Mouse (Mus musculus) adrenal gland (tissue): ENCODE data around the gene Pip5k1a.

Source experiments
- intact Hi-C: fragments of 180-260 bp; cut with DNase I; formaldehyde crosslinking; loops from one replicate; pipeline ENCODE4 v1.15.1; 2025

Gene Pip5k1a

GRCm38 (mm10) chr3:95121580-95121979, 14.8 kb upstream of the Pip5k1a start:
- intact Hi-C loops, result no loop called here

DNA sequence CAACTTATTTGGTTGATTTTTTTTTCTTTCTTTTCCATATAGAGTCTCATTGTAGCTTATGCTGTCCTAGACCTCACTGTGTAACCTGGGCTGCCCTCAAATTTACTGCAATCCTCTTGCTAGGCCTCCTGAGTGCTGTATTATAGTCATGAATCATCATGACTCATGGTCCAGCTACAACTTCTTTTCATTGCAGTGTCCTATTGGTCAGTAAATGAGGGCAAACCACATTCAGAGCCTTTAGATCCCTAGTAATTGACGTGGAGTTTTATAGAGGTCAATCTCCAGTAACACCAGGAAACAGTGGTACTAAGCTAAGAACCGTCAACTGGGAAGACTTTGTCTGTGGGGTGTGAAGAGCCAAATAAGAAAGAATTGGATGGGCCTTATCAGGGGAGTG, 11.0 kb upstream of the Pip5k1a start:
- intact Hi-C loops, result no loop called here

DNA sequence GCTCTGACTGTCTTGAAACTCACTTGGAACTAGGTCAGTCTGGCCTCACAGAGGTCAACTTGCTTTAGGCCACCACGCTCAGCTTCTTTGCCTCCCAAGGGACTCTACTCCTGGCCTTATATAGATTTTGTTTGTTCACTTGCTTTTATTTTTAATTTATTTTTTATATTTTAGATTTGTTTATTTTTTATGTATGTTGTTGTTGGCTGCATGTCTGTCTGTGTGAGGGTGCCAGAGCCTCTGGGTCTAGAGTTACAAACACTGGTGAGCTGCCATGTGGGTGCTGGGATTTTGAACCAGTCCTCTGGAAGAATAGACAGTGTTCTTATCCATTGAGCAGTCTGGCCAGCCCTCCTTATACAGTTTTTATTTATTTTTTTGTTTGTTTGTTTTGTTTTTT, 6.0 kb upstream of the Pip5k1a start:
- intact Hi-C loops, result no loop called here

- intact Hi-C loops, result no loop called here
Observed at GRCm38 (mm10) chr3:95110911-95111726, 4.4 kb upstream of the Pip5k1a start, which contains the start of gene Vps72. Gene Vps72 (plus strand): TSS chr3:95111022.

GRCm38 (mm10) chr3:95107898-95108297, 1.2 kb upstream of the Pip5k1a start:
- intact Hi-C loops, result loop anchor here (5.0 kb wide), 2 partner anchors 41 to 56 kb away; no protein-coding TSS in a partner anchor

DNA sequence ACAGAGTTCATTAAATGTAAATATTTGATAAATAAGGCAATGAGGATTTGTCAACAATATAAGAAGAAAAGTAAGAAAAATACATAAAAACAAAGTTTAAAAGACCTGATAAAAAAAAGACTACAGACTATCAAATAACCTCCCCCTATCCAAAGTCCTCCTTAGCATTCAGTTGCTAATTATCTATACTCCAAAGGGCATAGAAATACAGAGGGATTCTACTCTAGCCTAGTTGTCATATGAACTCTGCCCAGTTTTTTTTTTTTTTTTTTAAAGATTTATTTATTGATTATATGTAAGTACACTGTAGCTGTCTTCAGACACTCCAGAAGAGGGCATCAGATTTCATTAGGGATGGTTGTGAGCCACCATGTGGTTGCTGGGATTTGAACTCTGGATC, 578 bp upstream of the Pip5k1a start:
- intact Hi-C loops, result loop anchor here (5.0 kb wide), 2 partner anchors 40 to 55 kb away; no protein-coding TSS in a partner anchor

DNA sequence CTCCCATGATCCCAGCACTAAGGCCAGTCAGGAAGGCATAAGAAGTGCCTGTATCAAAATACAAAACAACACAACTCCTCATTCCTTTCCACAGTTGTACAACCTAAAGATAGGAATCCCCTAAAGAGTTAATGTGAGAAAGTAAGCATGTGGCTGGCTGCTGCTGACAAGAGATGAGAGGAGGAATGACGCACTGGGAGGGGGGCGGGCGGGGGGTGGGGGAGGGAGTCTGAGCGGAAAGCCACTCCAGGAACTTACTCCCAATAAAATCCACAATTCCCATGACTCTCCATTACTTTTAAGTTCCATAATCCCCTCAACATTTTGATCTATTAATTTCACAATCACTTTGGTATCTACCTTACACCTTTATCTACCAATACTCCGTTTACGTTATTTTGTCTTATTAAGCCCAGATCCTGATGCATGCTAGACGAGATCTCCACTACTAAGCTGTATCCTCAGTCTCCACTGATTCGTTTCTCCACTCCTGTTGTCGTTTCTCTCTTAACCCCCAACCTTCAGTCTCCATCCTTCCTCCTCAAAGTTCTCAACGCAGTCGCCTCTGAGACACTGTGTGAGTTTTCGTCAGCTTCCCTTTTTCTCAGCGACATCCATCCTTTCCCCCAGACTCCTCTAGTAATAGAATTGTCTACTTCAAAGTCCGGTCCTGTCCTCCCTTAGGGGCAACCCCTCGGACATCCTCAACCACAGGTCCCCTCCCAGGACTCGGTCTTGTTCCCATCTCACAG, 968 bp downstream of the Pip5k1a start:
- intact Hi-C loops, result loop anchor here (5.0 kb wide), 2 partner anchors 38 to 53 kb away; no protein-coding TSS in a partner anchor

GRCm38 (mm10) chr3:95105121-95105520, 1.6 kb downstream of the Pip5k1a start:
- intact Hi-C loops, result loop anchor here (5.0 kb wide), 2 partner anchors 38 to 53 kb away; no protein-coding TSS in a partner anchor

GRCm38 (mm10) chr3:95100854-95101253, 5.9 kb downstream of the Pip5k1a start:
- intact Hi-C loops, result no loop called here

DNA sequence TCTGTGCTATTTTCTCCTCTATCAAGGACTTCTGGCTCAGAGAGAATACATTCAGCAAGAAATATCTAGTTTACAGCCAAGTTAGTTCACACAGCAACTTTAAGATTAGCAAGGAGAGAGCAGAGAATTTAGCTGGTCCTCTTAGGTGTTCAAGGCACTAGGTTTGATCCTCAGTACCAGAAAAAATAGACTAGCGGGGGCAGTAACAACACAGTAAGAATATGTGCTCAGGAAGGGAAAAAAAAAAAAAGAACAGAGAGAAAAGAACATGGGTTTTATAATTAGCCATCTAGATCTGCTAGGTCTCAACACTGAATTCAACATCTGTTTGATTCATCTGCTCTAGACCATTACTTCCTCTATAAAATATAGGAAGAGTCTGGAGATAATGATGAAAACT, 18.7 kb downstream of the Pip5k1a start:
- intact Hi-C loops, result no loop called here

GRCm38 (mm10) chr3:95071606-95072005, 35.1 kb downstream of the Pip5k1a start:
- intact Hi-C loops, result no loop called here

GRCm38 (mm10) chr3:95066570-95066969, 40.2 kb downstream of the Pip5k1a start:
- intact Hi-C loops, result loop anchor here (5.0 kb wide), 1 partner anchor 41 kb away; the partner anchor contains the start of gene Pip5k1a

DNA sequence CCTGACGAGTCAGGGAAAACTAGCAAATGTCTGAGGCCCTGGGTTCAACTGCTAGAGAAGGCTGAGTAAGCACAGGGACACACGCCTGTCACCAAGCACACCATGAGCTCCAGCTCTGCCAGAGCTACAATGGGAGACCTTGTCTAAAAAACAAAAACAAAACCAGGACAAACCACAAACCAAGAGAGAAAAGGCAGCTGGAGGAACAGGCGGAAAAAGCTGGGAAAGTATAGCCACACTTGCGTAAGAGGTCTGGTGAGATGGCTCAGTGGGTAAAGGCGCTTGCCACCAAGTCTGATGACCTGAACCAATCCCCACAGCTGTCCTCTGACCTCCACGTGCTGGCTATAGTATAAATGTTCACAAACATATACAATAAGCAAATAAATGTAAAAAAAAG, 40.6 kb downstream of the Pip5k1a start:
- intact Hi-C loops, result loop anchor here (5.0 kb wide), 1 partner anchor 41 kb away; the partner anchor contains the start of gene Pip5k1a

- intact Hi-C loops, result loop anchor here (5.0 kb wide), 1 partner anchor 42 kb away; the partner anchor contains the start of gene Pip5k1a
Observed at GRCm38 (mm10) chr3:95065553-95065952, 41.2 kb downstream of the Pip5k1a start.

GRCm38 (mm10) chr3:95063741-95064140, 43.0 kb downstream of the Pip5k1a start:
- intact Hi-C loops, result no loop called here

DNA sequence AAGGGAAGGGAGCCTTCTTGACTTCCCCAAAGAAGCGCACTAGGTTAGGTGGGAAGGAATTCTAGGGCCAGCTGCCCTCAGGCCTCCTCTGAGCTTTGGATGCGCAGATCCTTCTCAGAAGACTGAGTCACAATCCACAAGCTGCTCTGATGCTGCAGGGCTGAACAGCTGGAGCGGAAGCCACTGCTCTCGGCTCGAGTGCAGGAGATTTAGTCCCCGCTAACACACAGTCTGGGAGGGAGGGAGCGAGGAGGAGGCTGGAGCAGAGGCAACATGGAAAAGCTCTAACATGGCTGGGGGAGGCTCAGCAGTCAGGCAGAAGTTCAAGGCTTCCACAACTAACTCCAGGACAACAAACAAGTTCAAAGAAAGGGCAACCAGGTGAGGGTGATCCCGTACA, 48.7 kb downstream of the Pip5k1a start:
- intact Hi-C loops, result no loop called here

DNA sequence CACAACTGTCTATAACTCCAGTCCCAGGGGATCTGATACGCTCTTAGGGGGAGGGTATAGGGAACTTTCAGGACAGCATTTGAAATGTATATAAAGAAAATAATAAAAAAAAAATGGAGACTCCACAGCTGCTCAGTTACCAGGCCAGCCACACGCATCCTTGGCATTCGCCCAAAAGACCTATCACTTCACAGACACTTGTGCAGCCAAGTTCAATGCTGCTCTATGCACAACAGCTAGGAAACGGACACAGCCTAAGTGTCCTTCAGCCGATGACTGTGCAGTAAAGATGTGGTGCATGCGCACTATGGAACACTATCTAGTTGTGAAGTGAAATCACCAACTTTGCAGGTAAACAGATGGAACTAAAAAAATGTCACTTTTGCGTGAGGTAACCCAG, 50.5 kb downstream of the Pip5k1a start:
- intact Hi-C loops, result no loop called here

- intact Hi-C loops, result loop anchor here (5.0 kb wide), 1 partner anchor 53 kb away; the partner anchor contains the start of gene Pip5k1a
Observed at GRCm38 (mm10) chr3:95054481-95055260, 52.1 kb downstream of the Pip5k1a start.

DNA sequence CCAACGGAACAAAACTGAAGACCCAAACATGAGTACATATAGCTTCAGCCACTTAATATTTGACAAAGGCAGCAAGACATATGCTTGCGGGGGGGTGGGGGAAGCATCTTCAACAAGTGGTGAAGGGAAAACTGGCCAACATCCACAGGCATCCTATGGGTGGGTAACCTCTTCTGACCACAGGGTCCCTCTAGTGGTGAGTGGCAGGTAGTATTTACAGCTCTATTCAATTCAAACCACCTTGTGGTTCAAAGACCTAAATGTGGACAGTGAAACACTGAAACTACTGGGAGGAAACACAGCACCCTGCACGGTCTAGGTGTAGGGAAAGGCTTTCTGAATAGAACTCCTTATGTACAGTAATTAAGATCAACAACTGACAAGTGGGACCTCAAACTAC, 53.0 kb downstream of the Pip5k1a start:
- intact Hi-C loops, result loop anchor here (5.0 kb wide), 1 partner anchor 54 kb away; the partner anchor contains the start of gene Pip5k1a

- intact Hi-C loops, result loop anchor here (5.0 kb wide), 1 partner anchor 54 kb away; the partner anchor contains the start of gene Pip5k1a
Observed at GRCm38 (mm10) chr3:95052959-95053358, 53.8 kb downstream of the Pip5k1a start.

DNA sequence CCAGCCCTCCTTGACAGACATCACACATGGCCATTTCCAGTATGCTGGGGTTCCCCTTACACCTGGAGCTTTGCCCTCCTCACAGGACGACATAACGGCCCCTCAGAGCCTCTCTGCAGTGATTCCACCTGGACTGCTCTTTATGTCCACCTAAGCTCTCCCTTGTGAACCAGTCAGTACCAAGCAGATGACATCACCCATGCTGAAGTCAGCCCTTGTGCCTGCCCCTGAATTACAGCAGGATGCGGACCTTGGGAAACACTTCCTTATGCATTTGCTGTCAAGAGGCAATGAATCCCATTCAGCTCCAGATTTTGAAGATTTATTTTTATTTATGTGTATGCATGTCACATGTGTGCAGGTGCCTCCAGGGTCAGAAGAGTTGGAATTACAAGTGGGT, 58.8 kb downstream of the Pip5k1a start:
- intact Hi-C loops, result no loop called here
